Mouse (Mus musculus) CH12.LX (cell line): ENCODE results near the gene Mrln. TPM values are rescaled to one million over a fixed set of nuclear protein-coding genes. Genes with fewer than 3 reads are reported as not detected.

Experiments used
- DNase-seq: peaks from one replicate; pipeline ENCODE4 v3.0.0-alpha.2; 2013; ENCODE audit errors: extremely low read depth
- H3K27ac ChIP-seq: 2 replicates; pipeline ENCODE4 v1.5.1; 2012; ENCODE audit warnings: low read depth, mild to moderate bottlenecking, control low read depth, moderate library complexity; ENCODE audit not compliant: insufficient read depth
- H3K27me3 ChIP-seq: replicated peaks from 2 replicates; pipeline ENCODE3; 2012; ENCODE audit warnings: inconsistent platforms
- H3K36me3 ChIP-seq, 2 experiments: replicated peaks in 1 of 2; 2 replicates each; pipeline versions ENCODE3 to v1.6.1; 2012; ENCODE audit warnings: inconsistent platforms in 1 of 2, low read length in 1 of 2, mild to moderate bottlenecking in 1 of 2, mixed read lengths in 1 of 2, moderate library complexity in 1 of 2; ENCODE audit not compliant: control insufficient read depth in 1 of 2, insufficient read depth in 1 of 2
- H3K4me1 ChIP-seq, 2 experiments: 2 replicates each; pipeline ENCODE4 v1.6.1; 2012; ENCODE audit warnings: inconsistent platforms in 1 of 2, moderate library complexity in 1 of 2; ENCODE audit not compliant: insufficient read depth in 2 of 2, control insufficient read depth in 1 of 2
- H3K4me2 ChIP-seq: 2 replicates; pipeline ENCODE4 v1.6.1; 2012; ENCODE audit warnings: low read depth, mild to moderate bottlenecking, control low read depth; ENCODE audit not compliant: poor library complexity, insufficient read depth, severe bottlenecking
- H3K4me3 ChIP-seq, 3 experiments: fragments of 150-350 bp in 1 of 3; sonication (generic) in 1 of 3; replicated peaks in 1 of 3; 2 replicates each; pipeline versions ENCODE3 to v1.5.1; 2011 to 2012; ENCODE audit warnings: low read depth in 2 of 3, low read length in 2 of 3, mild to moderate bottlenecking in 2 of 3, moderate library complexity in 2 of 3, control low read depth in 1 of 3, improper control_type of control experiment in 1 of 3, inconsistent platforms in 1 of 3, mixed read lengths in 1 of 3; ENCODE audit not compliant: poor library complexity in 1 of 3
- H3K79me2 ChIP-seq: replicated peaks from 2 replicates; pipeline ENCODE4 v1.6.1; 2012; ENCODE audit warnings: mild to moderate bottlenecking, moderate library complexity; ENCODE audit not compliant: control insufficient read depth, poor library complexity, insufficient read depth, severe bottlenecking; ENCODE audit errors: extremely low read depth
- H3K9ac ChIP-seq: 2 replicates; pipeline ENCODE4 v1.6.1; 2012; ENCODE audit warnings: low read depth, mild to moderate bottlenecking, control low read depth, moderate library complexity; ENCODE audit not compliant: insufficient read depth
- H3K9me3 ChIP-seq: replicated peaks from 2 replicates; pipeline ENCODE3; 2012; ENCODE audit warnings: low read length, inconsistent platforms, mixed read lengths
- BHLHE40 ChIP-seq: IDR thresholded peaks from 2 replicates; pipeline ENCODE4 v1.6.1; 2011; ENCODE audit warnings: mild to moderate bottlenecking, low read depth, low read length, improper control_type of control experiment
- CHD2 ChIP-seq: IDR thresholded peaks from 2 replicates; pipeline ENCODE4 v1.6.1; 2011; ENCODE audit warnings: low read length, improper control_type of control experiment
- CTCF ChIP-seq, 2 experiments: IDR thresholded peaks in 1 of 2; conservative IDR thresholded peaks in 1 of 2; 2 replicates each; pipeline ENCODE4 v1.5.1; 2011 to 2012; ENCODE audit warnings: low read depth in 2 of 2, low read length in 2 of 2, improper control_type of control experiment in 1 of 2, inconsistent platforms in 1 of 2, mild to moderate bottlenecking in 1 of 2, moderate library complexity in 1 of 2
- ETS1 ChIP-seq: conservative IDR thresholded peaks from 2 replicates; pipeline ENCODE4 v1.6.1; 2012; ENCODE audit warnings: low read depth, mild to moderate bottlenecking, inconsistent platforms, low read length, improper control_type of control experiment, moderate library complexity
- GABPA ChIP-seq: IDR thresholded peaks from 2 replicates; pipeline ENCODE4 v1.6.1; 2012; ENCODE audit warnings: low read depth, low read length, improper control_type of control experiment, inconsistent platforms; ENCODE audit not compliant: insufficient replicate concordance
- HCFC1 ChIP-seq: IDR thresholded peaks from 2 replicates; pipeline ENCODE4 v1.6.1; 2012; ENCODE audit warnings: low read depth, mild to moderate bottlenecking, inconsistent platforms, low read length, improper control_type of control experiment
- JUN ChIP-seq: IDR thresholded peaks from 2 replicates; pipeline ENCODE4 v1.6.1; 2011; ENCODE audit warnings: low read depth, mild to moderate bottlenecking, low read length, improper control_type of control experiment, moderate library complexity; ENCODE audit not compliant: insufficient read depth
- MAX ChIP-seq: IDR thresholded peaks from 2 replicates; pipeline ENCODE4 v1.6.1; 2011; ENCODE audit warnings: low read length, improper control_type of control experiment
- MAZ ChIP-seq: IDR thresholded peaks from 2 replicates; pipeline ENCODE4 v1.6.1; 2012; ENCODE audit warnings: low read depth, mild to moderate bottlenecking, inconsistent platforms, low read length, improper control_type of control experiment, moderate library complexity
- MEF2A ChIP-seq: IDR thresholded peaks from 2 replicates; pipeline ENCODE4 v1.6.1; 2014; ENCODE audit warnings: low read depth, mild to moderate bottlenecking, inconsistent platforms, low read length, improper control_type of control experiment, borderline replicate concordance
- MXI1 ChIP-seq: IDR thresholded peaks from 2 replicates; pipeline ENCODE4 v1.6.1; 2011; ENCODE audit warnings: mild to moderate bottlenecking, low read depth, low read length, improper control_type of control experiment
- NRF1 ChIP-seq: IDR thresholded peaks from 2 replicates; pipeline ENCODE4 v1.6.1; 2014; ENCODE audit warnings: low read depth, mild to moderate bottlenecking, inconsistent platforms, low read length, improper control_type of control experiment, moderate library complexity
- PAX5 ChIP-seq: IDR thresholded peaks from 2 replicates; pipeline ENCODE4 v1.6.1; 2012; ENCODE audit warnings: low read length, inconsistent platforms, mixed read lengths
- RAD21 ChIP-seq: IDR thresholded peaks from 2 replicates; pipeline ENCODE4 v1.6.1; 2011; ENCODE audit warnings: low read depth, mild to moderate bottlenecking, low read length, improper control_type of control experiment, moderate library complexity
- SIN3A ChIP-seq: IDR thresholded peaks from 2 replicates; pipeline ENCODE4 v1.6.1; 2012; ENCODE audit warnings: low read length, improper control_type of control experiment, inconsistent platforms
- SMC3 ChIP-seq: IDR thresholded peaks from 2 replicates; pipeline ENCODE4 v1.6.1; 2011; ENCODE audit warnings: low read depth, low read length, improper control_type of control experiment
- TCF12 ChIP-seq: IDR thresholded peaks from 2 replicates; pipeline ENCODE4 v1.6.1; 2014; ENCODE audit warnings: low read depth, mild to moderate bottlenecking, inconsistent platforms, low read length, improper control_type of control experiment
- USF1 ChIP-seq: IDR thresholded peaks from 2 replicates; pipeline ENCODE4 v1.6.1; 2014; ENCODE audit warnings: low read depth, mild to moderate bottlenecking, inconsistent platforms, low read length, improper control_type of control experiment
- USF2 ChIP-seq: conservative IDR thresholded peaks from 2 replicates; pipeline ENCODE4 v1.6.1; 2011; ENCODE audit warnings: low read depth, low read length, improper control_type of control experiment
- ZKSCAN1 ChIP-seq: IDR thresholded peaks from 2 replicates; pipeline ENCODE4 v1.6.1; 2012; ENCODE audit warnings: low read depth, inconsistent platforms, low read length, improper control_type of control experiment, borderline replicate concordance
- ZMIZ1 ChIP-seq: IDR thresholded peaks from 2 replicates; pipeline ENCODE4 v1.6.1; 2012; ENCODE audit warnings: low read depth, mild to moderate bottlenecking, inconsistent platforms, low read length, improper control_type of control experiment
- ZNF384 ChIP-seq: IDR thresholded peaks from 2 replicates; pipeline ENCODE4 v1.6.1; 2012; ENCODE audit warnings: low read depth, low read length, improper control_type of control experiment, inconsistent platforms
- dilution Hi-C: fragments of 300-500 bp; cut with MboI; formaldehyde crosslinking; loops from 2 replicates; pipeline ENCODE4 v1.14.3; 2020; ENCODE audit warnings: low sequenced_read_pairs; ENCODE audit not compliant: extremely low pct_unique_long_range_greater_than_20kb, extremely low pct_ligation_motif_present
- in situ Hi-C: fragments of 300-500 bp; cut with MboI; formaldehyde crosslinking; loops from 3 replicates; pipeline ENCODE4 v1.14.3; 2019; ENCODE audit warnings: low sequenced_read_pairs, low pct_ligation_motif_present, low pct_unique_long_range_greater_than_20kb, mixed read lengths
- polyA plus RNA-seq: library from polyadenylated mRNA; unstranded; fragments of >175 nt; gene quantifications from 2 replicates; pipeline ENCODE4 v1.2.1, GENCODE M21; 2012; ENCODE audit warnings: low read depth; ENCODE audit not compliant: insufficient read length
- total RNA-seq, 2 experiments: library from RNA; depleted of rRNA; stranded (reverse); fragments of 300-350 nt in 1 of 2; fragments of >200 nt in 1 of 2; gene quantifications; 2 replicates each; pipeline ENCODE4 v1.2.3; 2012 to 2014

Gene Mrln
- total RNA-seq (2012; rRNA removed) (not detected in 2 replicates), total RNA-seq (2014; rRNA removed) (not detected in 2 replicates), polyA plus RNA-seq (not detected in 2 replicates)

DNA sequence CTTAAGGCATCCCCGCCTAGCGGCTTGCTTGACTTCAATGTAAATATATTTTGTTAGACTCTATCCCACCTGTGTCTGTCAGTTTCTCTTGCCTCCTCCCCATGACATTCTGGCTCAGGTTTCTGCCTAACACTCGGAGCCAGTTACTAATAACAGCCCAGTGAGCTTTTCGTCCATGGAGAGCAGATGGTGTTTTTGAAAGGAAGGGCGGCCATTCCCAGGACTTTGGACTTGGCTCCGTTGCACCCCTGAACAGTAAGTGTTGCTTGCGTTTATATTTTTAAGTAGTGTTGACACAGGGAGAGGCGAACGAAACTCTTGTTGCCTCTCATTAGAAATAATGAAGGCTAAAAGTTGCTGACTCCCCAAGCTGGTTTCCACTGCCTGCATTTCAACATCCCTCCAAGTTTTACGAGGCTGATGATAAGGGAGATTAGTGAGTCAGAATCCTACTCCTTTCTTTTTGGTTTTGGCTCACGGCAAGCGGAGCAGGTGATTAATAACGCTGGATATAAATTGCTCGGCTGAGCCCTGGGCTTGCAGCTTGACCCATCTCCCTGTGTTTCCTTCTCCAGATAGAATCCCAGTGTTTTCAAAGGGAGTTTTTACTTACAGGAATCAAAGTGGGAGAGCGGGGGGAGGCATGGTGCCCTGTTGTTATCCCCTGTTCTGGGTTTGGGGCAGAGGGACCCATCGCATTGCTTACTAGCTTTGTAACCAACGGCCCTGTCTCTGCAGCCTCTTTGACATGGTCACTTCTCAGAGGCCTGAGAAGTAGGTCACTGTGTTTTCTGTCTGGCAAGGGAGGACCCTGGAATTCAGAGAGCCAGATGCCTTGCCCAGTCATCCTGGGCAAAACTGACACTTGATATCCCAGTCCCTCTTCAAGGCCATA lies at the start of gene Mrln:
Mrln (plus strand) TSS at position 160 of the 895 bp plus-strand sequence.
- peaks cover 0 to 12% of the 10 kb centered on the region in 2 experiments; a peak in 1 of 4 replicates for H3K4me1 ChIP-seq
- no peak for DNase-seq
- H3K27me3 ChIP-seq = no peaks in the 10 kb centered on the region
- in situ Hi-C loops = no loop called here
- no peak within 1 kb of the TSS for H3K9ac ChIP-seq
- no peak for TF ChIP-seq ZMIZ1
- TF ChIP-seq USF2 = no peak
- no peak for TF ChIP-seq MAX
- no peak for TF ChIP-seq USF1
- no peak for TF ChIP-seq JUN
- no peak for TF ChIP-seq MXI1
- TF ChIP-seq CHD2 = no peak
- no peak for TF ChIP-seq HCFC1
- TF ChIP-seq NRF1 = no peak
- TF ChIP-seq SIN3A = no peak
- TF ChIP-seq ETS1 = no peak
- TF ChIP-seq CTCF (conservative IDR thresholded peaks at IDR 0.05 in 1 of 2, IDR thresholded peaks at IDR 0.05 in 1 of 2; ENCODE audit: low read depth in 2 of 2, low read length in 2 of 2) = no peak
- no peak for TF ChIP-seq GABPA
- TF ChIP-seq, all 38 proteins: peak for 0
- Histone ChIP-seq H3K36me3 (no peaks in the 10 kb centered on the region), H3K27ac (no peak within 1 kb of the TSS), H3K4me3 (no peak within 1 kb of the TSS), H3K79me2 (no peaks in the 10 kb centered on the region), H3K4me2 (no peak within 1 kb of the TSS), H3K9me3 (no peaks in the 10 kb centered on the region)
- dilution Hi-C loops = no loop called here

DNA sequence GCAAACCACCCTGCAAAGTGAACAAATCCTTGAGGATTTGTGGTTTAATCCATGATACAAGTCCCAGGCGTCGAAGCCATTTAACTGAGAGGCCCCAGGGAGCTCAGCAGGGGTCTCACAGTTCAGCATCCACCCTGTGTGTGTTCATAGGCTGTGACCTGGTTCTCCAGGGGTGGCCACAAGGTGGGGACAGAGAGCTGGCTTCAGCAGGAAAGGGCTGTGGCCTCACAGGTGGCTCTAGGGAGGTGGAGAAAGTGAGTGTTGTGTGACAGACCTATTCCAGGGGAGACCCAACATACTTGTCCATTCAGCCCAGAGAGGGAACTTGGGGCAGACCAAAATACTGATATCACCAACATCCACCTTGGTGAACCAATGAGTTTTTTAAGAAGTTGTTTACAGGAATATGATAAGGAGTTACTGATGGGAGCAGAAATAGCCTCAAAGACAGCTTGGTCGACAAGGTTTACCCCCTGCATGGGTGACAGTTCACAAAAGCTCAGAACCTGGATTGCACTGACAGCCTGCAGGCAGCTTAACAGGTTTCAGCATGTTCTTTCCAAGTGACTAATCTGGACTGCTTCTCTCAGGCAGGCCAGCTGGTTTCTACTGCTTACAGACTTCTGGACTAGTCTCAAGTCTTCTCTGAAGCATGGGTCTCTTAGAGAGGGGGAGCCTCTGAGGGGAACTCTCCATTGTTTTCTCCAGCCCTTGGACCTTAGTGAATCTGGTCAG lies 47.9 kb upstream of the Mrln start:
- peak; percentile 69 for DNase-seq
- H3K4me2 ChIP-seq = no peak overlapping the region
- H3K27ac ChIP-seq = no peak overlapping the region
- in situ Hi-C loops (no loop called here), dilution Hi-C loops (no loop called here)
- H3K36me3 ChIP-seq = peaks cover 53 to 87% of the 10 kb centered on the region in 2 experiments
- H3K27me3 ChIP-seq = no peaks in the 10 kb centered on the region
- no peak for TF ChIP-seq USF2
- no peak for TF ChIP-seq BHLHE40
- peak; percentile 37 to 69; a peak in 3 of 4 replicates for TF ChIP-seq CTCF (conservative IDR thresholded peaks at IDR 0.05 in 1 of 2, IDR thresholded peaks at IDR 0.05 in 1 of 2; ENCODE audit: low read depth in 2 of 2, low read length in 2 of 2)
- no peak for TF ChIP-seq MAZ
- no peak for TF ChIP-seq ZNF384
- no peak for TF ChIP-seq ZKSCAN1
- no peak for TF ChIP-seq PAX5
- TF ChIP-seq MEF2A = 0 out of 2 replicates have a peak, but pooled peaks have one; percentile 21
- no peak for TF ChIP-seq MXI1
- no peak for TF ChIP-seq MAX
- peak; percentile 56; the same call in 1 of the 2 replicates for TF ChIP-seq TCF12
- TF ChIP-seq ETS1 = 0 out of 2 replicates have a peak, but pooled peaks have one; percentile 23
- TF ChIP-seq SMC3 = peak; percentile 58
- peak; percentile 60 for TF ChIP-seq RAD21
- H3K79me2 ChIP-seq = no peaks in the 10 kb centered on the region
- H3K4me1 ChIP-seq = peaks cover 7 to 33% of the 10 kb centered on the region in 2 experiments
- no peak overlapping the region for H3K4me3 ChIP-seq
- H3K9me3 ChIP-seq = peaks cover 3% of the 10 kb centered on the region
- H3K9ac ChIP-seq = no peak overlapping the region
